Mouse (Mus musculus) ES-Bruce4 (cell line): ENCODE measurements around the gene Gm20518. TPM values are rescaled to one million over a fixed set of nuclear protein-coding genes. Genes with fewer than 3 reads are reported as not detected.

Experiments
- H3K27ac ChIP-seq: 2 replicates; pipeline ENCODE4 v1.5.1; 2012; ENCODE audit warnings: low read length, inconsistent platforms; ENCODE audit not compliant: insufficient read depth
- H3K27me3 ChIP-seq: 2 replicates; pipeline ENCODE4 v1.6.1; 2012; ENCODE audit warnings: mild to moderate bottlenecking, low read length, inconsistent platforms; ENCODE audit not compliant: control insufficient read depth, poor library complexity, insufficient read depth, severe bottlenecking
- H3K36me3 ChIP-seq: 2 replicates; pipeline ENCODE4 v1.6.1; 2012; ENCODE audit warnings: inconsistent platforms, mild to moderate bottlenecking, low read length, moderate library complexity; ENCODE audit not compliant: control insufficient read depth, poor library complexity, insufficient read depth, severe bottlenecking
- H3K4me1 ChIP-seq: one replicate; pipeline ENCODE4 v1.8.1; 2011; ENCODE audit warnings: low read length; ENCODE audit not compliant: control insufficient read depth, insufficient read depth
- H3K4me3 ChIP-seq: 2 replicates; pipeline ENCODE4 v1.5.1; 2011; ENCODE audit warnings: low read depth, mild to moderate bottlenecking, low read length
- H3K9ac ChIP-seq: 2 replicates; pipeline ENCODE4 v1.6.1; 2012; ENCODE audit warnings: low read depth, mild to moderate bottlenecking, inconsistent platforms; ENCODE audit not compliant: poor library complexity, severe bottlenecking
- H3K9me3 ChIP-seq: replicated peaks from 2 replicates; pipeline ENCODE4 v1.6.1; 2012; ENCODE audit warnings: mild to moderate bottlenecking, low read length, inconsistent platforms; ENCODE audit not compliant: control insufficient read depth, poor library complexity, insufficient read depth, severe bottlenecking
- CTCF ChIP-seq: IDR thresholded peaks from one replicate; pipeline ENCODE4 v1.8.1; 2011; ENCODE audit warnings: low read depth, low read length
- EP300 ChIP-seq: IDR thresholded peaks from 2 replicates; pipeline ENCODE4 v1.6.1; 2011; ENCODE audit warnings: low read depth, low read length; ENCODE audit not compliant: insufficient read depth
- POLR2A ChIP-seq: IDR thresholded peaks from one replicate; pipeline ENCODE4 v1.8.1; 2011; ENCODE audit warnings: low read length; ENCODE audit not compliant: insufficient read depth
- polyA plus RNA-seq: library from polyadenylated mRNA; stranded (reverse); fragments of >200 nt; gene quantifications from 2 replicates; pipeline ENCODE4 v1.2.4, GENCODE M21; 2011; ENCODE audit warnings: low read depth; ENCODE audit not compliant: missing spikeins, insufficient read depth, insufficient read length

Gm20518 gene
- polyA plus RNA-seq, 1 experiment, result not detected

DNA sequence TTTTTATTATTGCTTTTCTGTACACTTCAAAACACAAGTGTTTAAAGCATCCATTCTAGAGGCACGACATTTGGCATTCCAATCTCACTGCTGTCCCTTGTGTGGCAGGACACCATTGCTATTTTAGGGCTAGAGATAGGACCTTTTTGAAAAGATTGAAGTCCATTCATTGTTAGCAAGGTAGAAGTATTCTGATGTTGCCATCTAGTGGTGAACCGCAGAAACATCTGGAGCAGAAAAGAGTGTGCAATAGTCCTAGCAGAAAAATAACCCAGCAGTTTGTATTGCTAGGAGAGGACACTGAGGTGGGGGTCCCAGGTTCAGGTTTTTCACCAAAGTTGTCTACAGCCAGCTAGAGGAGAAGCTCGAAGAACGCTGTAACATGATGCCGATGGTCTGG is 79.4 kb downstream of the Gm20518 start:
- Histone ChIP-seq H3K9ac (no peak overlapping the region), H3K27ac (no peak overlapping the region), H3K9me3 (no peaks in the 10 kb centered on the region), H3K4me3 (no peak overlapping the region), H3K27me3 (peaks cover 2% of the 10 kb centered on the region; the same call in 1 of the 2 replicates), H3K4me1 (no peaks in the 10 kb centered on the region), H3K36me3 (no peaks in the 10 kb centered on the region)
- no peak for TF ChIP-seq CTCF
- TF ChIP-seq POLR2A, result no peak
- no peak for TF ChIP-seq EP300

DNA sequence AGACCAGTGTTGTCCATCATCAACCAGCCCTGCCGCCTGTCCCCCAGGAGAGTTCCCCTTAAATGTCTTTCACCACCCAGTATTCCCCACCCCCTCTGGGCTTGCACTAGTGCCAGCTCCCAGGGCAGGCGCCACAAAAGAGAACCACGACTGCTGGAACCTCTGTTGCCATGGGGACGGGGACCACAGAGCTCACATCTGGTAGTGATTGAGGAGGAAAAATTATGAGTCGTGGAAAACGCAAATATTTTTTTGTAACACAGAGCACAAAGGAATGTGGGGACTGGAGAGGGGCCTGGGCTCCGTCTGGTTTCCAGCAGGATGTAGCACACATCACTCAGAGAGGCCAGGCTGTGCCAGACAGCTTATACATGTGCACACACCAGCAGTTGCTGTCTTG is 81.8 kb downstream of the Gm20518 start:
- H3K9ac ChIP-seq, result no peak overlapping the region
- H3K4me3 ChIP-seq, result no peak overlapping the region
- TF ChIP-seq POLR2A (no peak), CTCF (no peak), EP300 (no peak)
- no peaks in the 10 kb centered on the region for H3K36me3 ChIP-seq
- H3K4me1 ChIP-seq, result peaks cover 3% of the 10 kb centered on the region
- H3K27me3 ChIP-seq, result peaks cover 6% of the 10 kb centered on the region
- H3K9me3 ChIP-seq, result no peaks in the 10 kb centered on the region
- no peak overlapping the region for H3K27ac ChIP-seq

DNA sequence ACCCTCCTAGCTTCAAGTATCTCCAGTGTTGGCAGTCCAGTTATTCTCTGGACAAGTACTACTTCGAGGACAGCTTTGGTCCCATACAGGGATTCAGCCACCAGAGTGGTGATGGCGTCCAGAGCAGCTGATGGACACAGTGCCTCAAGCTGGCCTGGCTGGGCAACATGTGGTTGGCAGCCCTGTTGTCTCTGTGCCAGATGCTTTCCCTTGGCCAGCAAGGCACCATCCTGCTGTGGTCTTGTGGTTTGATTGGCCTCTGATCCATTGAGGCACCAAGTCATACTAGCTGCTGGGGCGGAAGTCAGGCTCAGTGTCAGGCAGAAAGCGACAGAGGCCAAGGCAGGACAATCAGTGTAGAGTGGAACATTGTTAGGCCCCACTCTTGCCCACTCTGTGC is 82.3 kb downstream of the Gm20518 start:
- peaks cover 3% of the 10 kb centered on the region for H3K4me1 ChIP-seq
- H3K27me3 ChIP-seq, result peaks cover 4% of the 10 kb centered on the region

DNA sequence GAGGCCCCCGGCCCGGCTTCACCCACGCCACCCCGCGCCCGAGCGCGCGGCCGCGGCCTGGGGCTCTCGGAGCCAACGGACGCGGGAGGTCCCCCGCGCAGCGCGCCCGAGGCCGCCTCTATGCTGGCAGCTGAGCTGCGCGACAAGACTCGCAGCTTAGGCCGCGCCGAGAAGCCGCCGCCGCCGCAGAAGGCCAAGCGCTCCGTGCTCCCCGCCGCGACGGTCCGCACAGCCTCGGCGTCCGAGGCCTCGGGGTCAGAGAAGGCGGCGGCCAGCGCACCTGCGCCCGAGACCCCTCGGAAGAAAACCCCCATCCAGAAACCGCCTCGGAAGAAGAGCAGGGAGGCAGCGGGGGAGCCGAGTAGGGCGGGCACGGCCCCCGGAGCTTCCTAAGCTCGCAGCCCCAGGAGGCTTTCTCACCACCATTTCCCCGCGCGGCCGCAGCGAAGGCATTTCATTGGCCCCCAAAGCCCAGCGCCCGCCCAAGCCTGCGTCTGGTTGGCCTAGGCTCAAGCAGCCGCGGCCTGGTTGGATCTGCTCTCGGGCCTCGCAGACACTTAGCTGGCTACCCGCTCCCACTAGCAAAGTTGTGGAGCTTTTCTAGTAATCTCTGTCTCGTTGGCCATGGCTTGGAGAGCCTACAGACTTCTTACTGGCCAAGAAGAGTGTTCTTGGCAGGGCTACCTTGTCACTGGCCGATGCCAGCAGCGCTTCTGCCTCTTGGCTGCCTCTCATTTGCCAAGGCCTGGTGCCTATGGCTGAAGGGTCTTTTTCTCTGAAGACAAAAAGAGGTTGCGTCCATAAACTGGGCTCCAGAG is 84.1 kb downstream of the Gm20518 start:
- peak overlapping the region; percentile 78 for H3K9ac ChIP-seq
- H3K9me3 ChIP-seq, result no peaks in the 10 kb centered on the region
- peaks cover 8% of the 10 kb centered on the region for H3K27me3 ChIP-seq
- H3K4me3 ChIP-seq, result peak overlapping the region; percentile 62
- TF ChIP-seq EP300, result no peak
- TF ChIP-seq CTCF, result no peak
- TF ChIP-seq POLR2A, result no peak
- H3K4me1 ChIP-seq, result peaks cover 6% of the 10 kb centered on the region
- no peaks in the 10 kb centered on the region for H3K36me3 ChIP-seq
- no peak overlapping the region for H3K27ac ChIP-seq

More for the DNA sequence above, 82.3 kb downstream of the Gm20518 start:
- Histone ChIP-seq H3K27ac (no peak overlapping the region), H3K9me3 (no peaks in the 10 kb centered on the region), H3K9ac (no peak overlapping the region), H3K4me3 (no peak overlapping the region), H3K36me3 (no peaks in the 10 kb centered on the region)
- TF ChIP-seq POLR2A (no peak), EP300 (no peak), CTCF (no peak)

DNA sequence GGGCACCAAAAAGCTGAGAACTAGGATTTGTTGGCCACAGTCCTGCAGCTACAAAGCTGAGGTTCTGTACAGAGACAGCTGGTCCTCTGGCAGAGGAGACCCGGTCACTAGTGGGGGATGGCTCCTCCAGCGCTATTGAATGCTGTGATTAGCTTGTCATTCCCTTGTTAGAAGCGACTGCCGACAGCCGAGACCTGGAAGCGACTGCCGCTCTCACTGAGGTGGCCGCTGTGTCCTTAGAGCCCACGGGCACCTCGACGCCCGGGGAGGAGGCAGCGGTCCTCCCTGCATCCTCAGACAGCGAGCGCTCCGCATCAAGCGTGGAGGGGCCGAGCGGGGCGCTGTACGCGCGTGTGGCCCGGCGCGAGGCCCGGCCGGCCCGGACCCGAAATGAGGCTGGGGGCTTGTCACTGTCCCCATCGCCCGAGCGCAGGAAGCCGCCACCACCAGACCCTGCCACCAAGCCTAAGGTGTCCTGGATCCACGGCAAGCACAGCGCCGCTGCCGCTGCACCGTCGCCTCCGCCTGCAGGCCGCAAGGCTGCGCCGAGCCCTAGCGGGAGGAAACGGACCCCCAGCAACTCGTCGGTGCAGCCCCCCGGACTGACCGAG is 84.8 kb downstream of the Gm20518 start:
- Histone ChIP-seq H3K4me1 (peaks cover 6% of the 10 kb centered on the region), H3K27ac (no peak overlapping the region), H3K9me3 (no peaks in the 10 kb centered on the region), H3K36me3 (no peaks in the 10 kb centered on the region), H3K4me3 (peak overlapping the region; percentile 62), H3K9ac (peak overlapping the region; percentile 78), H3K27me3 (peaks cover 8% of the 10 kb centered on the region)
- no peak for TF ChIP-seq EP300
- TF ChIP-seq POLR2A, result no peak
- TF ChIP-seq CTCF, result no peak

DNA sequence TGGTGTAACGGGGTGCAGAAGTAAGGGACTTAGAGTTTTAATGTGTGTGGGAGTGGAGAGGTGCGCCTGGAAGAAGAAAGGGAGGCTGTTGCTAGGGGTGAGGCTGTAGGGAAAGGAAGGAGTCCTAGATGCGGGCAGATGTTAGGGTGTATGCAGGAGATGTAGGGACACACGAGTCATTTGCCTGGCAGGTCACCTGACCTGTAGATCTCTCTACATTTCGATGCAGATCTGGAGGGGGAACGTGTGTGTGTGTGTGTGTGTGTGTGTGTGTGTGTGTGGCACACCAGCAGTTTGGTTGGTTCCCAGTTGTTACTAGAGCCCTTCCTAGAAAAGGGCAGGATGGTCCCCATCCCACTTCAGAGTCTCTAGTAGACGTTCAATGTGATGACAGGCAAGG is 86.5 kb downstream of the Gm20518 start:
- H3K27ac ChIP-seq, result no peak overlapping the region
- H3K27me3 ChIP-seq, result peaks cover 8% of the 10 kb centered on the region
- H3K4me3 ChIP-seq, result peak overlapping the region; percentile 6; the same call in 1 of the 2 replicates
- no peaks in the 10 kb centered on the region for H3K9me3 ChIP-seq
- H3K4me1 ChIP-seq, result peaks cover 6% of the 10 kb centered on the region
- no peak overlapping the region for H3K9ac ChIP-seq
- TF ChIP-seq EP300 (no peak), POLR2A (no peak), CTCF (no peak)
- no peaks in the 10 kb centered on the region for H3K36me3 ChIP-seq
